Mouse (Mus musculus) midbrain, embryonic 14.5 days (tissue): ENCODE results near the gene Cenpu. TPM values are rescaled to one million over a fixed set of nuclear protein-coding genes. Genes with fewer than 3 reads are reported as not detected.
"Not testable (repeated sequence)": the region's sequence is repeated elsewhere in the genome, so short reads cannot be mapped to it uniquely, and the experiment has no call there.

Experiments
- ATAC-seq: fragments of 200-750 bp; cut with Nextera tagmentation; 2 replicates; pipeline ENCODE4 v1.8.0; 2017; ENCODE audit warnings: moderate number of reproducible peaks, moderate library complexity; ENCODE audit not compliant: low FRiP score, low TSS enrichment
- DNase-seq: peaks from one replicate; pipeline ENCODE4 v3.0.0-alpha.2; 2015
- H3K27ac ChIP-seq: fragments of 300-500 bp; sonication (generic); replicated peaks from 2 replicates; pipeline ENCODE4 v1.5.1; 2014; ENCODE audit warnings: mild to moderate bottlenecking, low read depth, low read length, moderate library complexity
- H3K27me3 ChIP-seq: fragments of 300-500 bp; sonication (generic); 2 replicates; pipeline ENCODE4 v1.6.1; 2014; ENCODE audit warnings: low read length, control low read depth, mixed read lengths; ENCODE audit not compliant: control insufficient read depth, insufficient read depth
- H3K36me3 ChIP-seq: fragments of 300-500 bp; sonication (generic); 2 replicates; pipeline ENCODE4 v1.6.1; 2014; ENCODE audit warnings: low read length, control low read depth; ENCODE audit not compliant: control insufficient read depth, insufficient read depth
- H3K4me1 ChIP-seq: fragments of 300-500 bp; sonication (generic); 2 replicates; pipeline ENCODE4 v1.6.1; 2014; ENCODE audit warnings: mild to moderate bottlenecking, antibody characterized with exemption, low read length, control low read depth; ENCODE audit not compliant: control insufficient read depth, insufficient read depth
- H3K4me2 ChIP-seq: fragments of 300-500 bp; sonication (generic); 2 replicates; pipeline ENCODE4 v1.6.1; 2014; ENCODE audit warnings: mild to moderate bottlenecking, low read length, moderate library complexity
- H3K4me3 ChIP-seq: fragments of 300-500 bp; sonication (generic); replicated peaks from 2 replicates; pipeline ENCODE4 v1.5.1; 2014; ENCODE audit warnings: low read depth, low read length
- H3K9ac ChIP-seq: fragments of 300-500 bp; sonication (generic); replicated peaks from 2 replicates; pipeline ENCODE4 v1.6.1; 2014; ENCODE audit warnings: mild to moderate bottlenecking, low read length, moderate library complexity
- H3K9me3 ChIP-seq: fragments of 300-500 bp; sonication (generic); 2 replicates; pipeline ENCODE4 v1.6.1; 2016; ENCODE audit warnings: low read length, control low read depth, mixed read lengths; ENCODE audit not compliant: control insufficient read depth
- WGBS: fragments of 180-500 bp; shearing (Covaris S2); extraction: QIAGEN DNeasy Blood & Tissue Kit; methylation state at CpG from one replicate; pipeline ENCODE4 v1.1.7; 2014; 5-methylcytosine and 5-hydroxymethylcytosine counted together
- polyA plus RNA-seq: library from polyadenylated mRNA; unstranded; fragments of >200 nt; fragmentation: Nextera tagmentation; extraction: Ambion mirVana; gene quantifications from 2 replicates; pipeline ENCODE4 v1.2.1, GENCODE M21; 2014

Gene Cenpu
- polyA plus RNA-seq, 1 experiment from 2014 or later, result 8.6 TPM

- H3K4me1 ChIP-seq, result no peaks in the 10 kb centered on the region
- 86% methylated on average over 7 of the region's 7 CpGs for WGBS
- no peak for DNase-seq
- no peaks in the 10 kb centered on the region for H3K27me3 ChIP-seq
- no peak for ATAC-seq
- H3K9ac ChIP-seq, result no peak overlapping the region
- no peaks in the 10 kb centered on the region for H3K9me3 ChIP-seq
- H3K4me2 ChIP-seq, result no peak overlapping the region
- H3K36me3 ChIP-seq, result 0 out of 2 replicates have a peak, but pooled peaks cover 4% of the 10 kb centered on the region
- H3K27ac ChIP-seq, result no peak overlapping the region
- no peak overlapping the region for H3K4me3 ChIP-seq
These were observed 15.2 kb downstream of the Cenpu start for GRCm38 (mm10) chr8:46566914-46567529.

GRCm38 (mm10) chr8:46567946-46568345, 16.1 kb downstream of the Cenpu start:
- Histone ChIP-seq H3K9ac (no peak overlapping the region), H3K4me3 (no peak overlapping the region), H3K27me3 (no peaks in the 10 kb centered on the region), H3K9me3 (no peaks in the 10 kb centered on the region), H3K36me3 (no peaks in the 10 kb centered on the region), H3K4me2 (no peak overlapping the region), H3K27ac (no peak overlapping the region), H3K4me1 (no peaks in the 10 kb centered on the region)
- WGBS, result 92% methylated on average over 8 of the region's 8 CpGs
- no peak for ATAC-seq
- no peak for DNase-seq

- Histone ChIP-seq H3K9me3 (no peaks in the 10 kb centered on the region), H3K27me3 (no peaks in the 10 kb centered on the region), H3K36me3 (no peaks in the 10 kb centered on the region), H3K4me1 (no peaks in the 10 kb centered on the region), H3K4me3 (no peak overlapping the region), H3K9ac (no peak overlapping the region), H3K27ac (no peak overlapping the region), H3K4me2 (no peak overlapping the region)
- WGBS, result 80% methylated on average over 2 of the region's 2 CpGs
- DNase-seq (peak; percentile 40), ATAC-seq (no peak)
These were observed 17.1 kb downstream of the Cenpu start for GRCm38 (mm10) chr8:46568942-46569341.

- DNase-seq (no peak), ATAC-seq (no peak)
- Histone ChIP-seq H3K9me3 (no peaks in the 10 kb centered on the region), H3K27ac (no peak overlapping the region), H3K4me2 (no peak overlapping the region), H3K27me3 (no peaks in the 10 kb centered on the region), H3K9ac (no peak overlapping the region), H3K4me3 (no peak overlapping the region), H3K4me1 (no peaks in the 10 kb centered on the region), H3K36me3 (0 out of 2 replicates have a peak, but pooled peaks cover 4% of the 10 kb centered on the region)
- 95% methylated on average over 19 of the region's 19 CpGs for WGBS
These were observed 18.0 kb downstream of the Cenpu start for GRCm38 (mm10) chr8:46569659-46570441.

GRCm38 (mm10) chr8:46570673-46571072, 18.8 kb downstream of the Cenpu start:
- 92% methylated on average over 10 of the region's 14 CpGs for WGBS
- H3K4me2 ChIP-seq, result no peak overlapping the region
- H3K27me3 ChIP-seq, result no peaks in the 10 kb centered on the region

GRCm38 (mm10) chr8:46573446-46573845, 21.6 kb downstream of the Cenpu start:
- Histone ChIP-seq H3K4me1 (no peaks in the 10 kb centered on the region), H3K9me3 (no peaks in the 10 kb centered on the region), H3K27ac (no peak overlapping the region), H3K4me2 (no peak overlapping the region), H3K27me3 (no peaks in the 10 kb centered on the region), H3K9ac (no peak overlapping the region), H3K36me3 (peaks cover 28% of the 10 kb centered on the region), H3K4me3 (no peak overlapping the region)
- WGBS, result 91% methylated on average over 2 of the region's 2 CpGs
- ATAC-seq (no peak), DNase-seq (no peak)

More at GRCm38 (mm10) chr8:46570673-46571072, 18.8 kb downstream of the Cenpu start:
- no peak overlapping the region for H3K27ac ChIP-seq
- H3K9ac ChIP-seq, result no peak overlapping the region
- H3K4me3 ChIP-seq, result no peak overlapping the region
- DNase-seq (no peak), ATAC-seq (no peak)
- H3K4me1 ChIP-seq, result no peaks in the 10 kb centered on the region
- H3K36me3 ChIP-seq, result 0 out of 2 replicates have a peak, but pooled peaks cover 5% of the 10 kb centered on the region
- no peaks in the 10 kb centered on the region for H3K9me3 ChIP-seq

GRCm38 (mm10) chr8:46573964-46574363, 22.1 kb downstream of the Cenpu start:
- H3K9me3 ChIP-seq, result no peaks in the 10 kb centered on the region
- no peak overlapping the region for H3K4me2 ChIP-seq
- H3K4me3 ChIP-seq, result no peak overlapping the region
- peaks cover 33% of the 10 kb centered on the region for H3K36me3 ChIP-seq
- ATAC-seq (no peak), DNase-seq (no peak)
- WGBS, result 94% methylated on average over 2 of the region's 2 CpGs
- H3K27ac ChIP-seq, result no peak overlapping the region
- no peaks in the 10 kb centered on the region for H3K27me3 ChIP-seq
- H3K4me1 ChIP-seq, result no peaks in the 10 kb centered on the region
- H3K9ac ChIP-seq, result no peak overlapping the region

- 95% methylated on average over 9 of the region's 9 CpGs for WGBS
- no peak for DNase-seq
These were observed 27.0 kb downstream of the Cenpu start for GRCm38 (mm10) chr8:46578794-46579193.

GRCm38 (mm10) chr8:46584328-46584727, 32.5 kb downstream of the Cenpu start:
- WGBS, result 41% methylated on average over 4 of the region's 4 CpGs
- not testable (repeated sequence) for H3K9me3 ChIP-seq, H3K4me3 ChIP-seq, ATAC-seq, H3K36me3 ChIP-seq, H3K4me1 ChIP-seq, H3K27ac ChIP-seq, H3K4me2 ChIP-seq, H3K27me3 ChIP-seq, H3K9ac ChIP-seq, DNase-seq

More at GRCm38 (mm10) chr8:46578794-46579193, 27.0 kb downstream of the Cenpu start:
- Histone ChIP-seq H3K27me3 (no peaks in the 10 kb centered on the region), H3K4me1 (no peaks in the 10 kb centered on the region), H3K27ac (no peak overlapping the region), H3K9me3 (no peaks in the 10 kb centered on the region), H3K4me2 (no peak overlapping the region), H3K4me3 (no peak overlapping the region), H3K36me3 (peaks cover 40% of the 10 kb centered on the region), H3K9ac (no peak overlapping the region)
- ATAC-seq, result no peak
